ENCODE assay signal across 13 mouse cellular contexts in genomic region chr5:121895117-121895756, GRCm38 (mm10). TPM values are rescaled to one million over a fixed set of nuclear protein-coding genes. Genes with fewer than 3 reads are reported as not detected.
A peak's percentile ranks its signal among the peaks of the same experiment; 100 is the strongest.
DNase-seq lines count a peak whose midpoint lies in the region; ATAC-seq and TF ChIP-seq lines count a peak whose summit lies in the region.
"Had no signal": no experiment of that assay in that cellular context is flagged by ENCODE, and none has a peak within 500 bp of the region (broad histone marks: within the 10 kb centered on the region; RNA-seq: fewer than 3 reads in every experiment).

No protein-coding gene starts in this region.

- 32% methylated on average over 24 of the region's 24 CpGs for WGBS in kidney, adult 2 months
- 22% methylated on average over 24 of the region's 24 CpGs for WGBS in forebrain, embryonic 14.5 days

- no peaks in the 10 kb centered on the region for H3K9me3 ChIP-seq in forebrain, embryonic 14.5 days (replicated peaks; ENCODE audit: control insufficient read depth, low read length)
- H3K9me3 ChIP-seq: G1E had no signal

- H3K27me3 ChIP-seq in kidney, adult 2 months (replicated peaks; ENCODE audit: control insufficient read depth, insufficient read depth, low read length), result no peaks in the 10 kb centered on the region
- no peaks in the 10 kb centered on the region for H3K27me3 ChIP-seq in forebrain, embryonic 14.5 days (replicated peaks; ENCODE audit: control insufficient read depth, insufficient read depth, low read length)

- DNase-seq in kidney, postnatal 14 days, result peak; percentile 23
- no peak for DNase-seq in kidney, adult 2 months
- DNase-seq in brain, adult 2 months (ENCODE audit: low read depth, low spot score), result peak; percentile 42
- DNase-seq in forebrain, embryonic 14.5 days (ENCODE audit: low spot score), result peak; percentile 89
- peak; percentile 37 for DNase-seq in mesoderm, embryonic 11.5 days (ENCODE audit: low read depth, low spot score)
- DNase-seq in right cerebral cortex, postnatal 25 days, result no peak
- DNase-seq in testis, postnatal 14 days (ENCODE audit: low spot score), result no peak
- DNase-seq in spleen, postnatal 36 days (ENCODE audit: low spot score in 2 of 2), result no peak
- DNase-seq: gastrocnemius, postnatal 10 days; kidney, adult 9 months; lung, postnatal 36 days; thymus, postnatal 25 days had no signal

- TF ChIP-seq CTCF in kidney, adult 2 months (conservative IDR thresholded peaks at IDR 0.05; ENCODE audit: insufficient read depth, insufficient read length, low read depth, low read length), result no peak

- H3K4me1 ChIP-seq in kidney, adult 2 months (ENCODE audit: control insufficient read depth, insufficient read depth, low read length), result no peaks in the 10 kb centered on the region
- H3K4me1 ChIP-seq in forebrain, embryonic 14.5 days (ENCODE audit: control insufficient read depth, insufficient read depth, low read length), result peaks cover 16% of the 10 kb centered on the region

- no peak for TF ChIP-seq POLR2A in kidney, adult 2 months (IDR thresholded peaks at IDR 0.05; ENCODE audit: low read depth, low read length)

- no peaks in the 10 kb centered on the region for H3K36me3 ChIP-seq in kidney, adult 2 months (ENCODE audit: control insufficient read depth, insufficient read depth, low read length)
- no peaks in the 10 kb centered on the region for H3K36me3 ChIP-seq in forebrain, embryonic 14.5 days (ENCODE audit: control insufficient read depth, insufficient read depth, low read length)
- H3K36me3 ChIP-seq: G1E had no signal

- no peak overlapping the region for H3K4me3 ChIP-seq in kidney, adult 2 months (ENCODE audit: insufficient read depth, low read depth, low read length)
- no peak overlapping the region for H3K4me3 ChIP-seq in forebrain, embryonic 14.5 days (ENCODE audit: low read depth, low read length)

- peak overlapping the region; percentile 20 for H3K4me2 ChIP-seq in forebrain, embryonic 14.5 days (ENCODE audit: low read length)

- H3K9ac ChIP-seq in forebrain, embryonic 14.5 days (ENCODE audit: low read length), result peak overlapping the region; percentile 43; the same call in 1 of the 2 replicates

- no peak overlapping the region for H3K27ac ChIP-seq in kidney, adult 2 months (ENCODE audit: insufficient read depth, low read depth, low read length)
- H3K27ac ChIP-seq in forebrain, embryonic 14.5 days (ENCODE audit: low read depth, low read length), result peak overlapping the region; percentile 75

- ATAC-seq in forebrain, embryonic 14.5 days, result peak; percentile 70

RNA-seq across cellular contexts. Expression of gene Pheta1, which starts 46.5 kb away (rescaled TPM):
- polyA plus RNA-seq in kidney, adult 2 months (2012; rRNA removed), result 19.1 and 23.4 TPM in 2 replicates
- 34.7 and 41.4 TPM in 2 replicates for polyA plus RNA-seq in forebrain, embryonic 14.5 days (2014; fragmentation: Nextera tagmentation; extraction: Ambion mirVana)

RNA-seq across cellular contexts. Expression of gene Sh2b3, which starts 57.8 kb away (rescaled TPM):
- 19.7 and 20.8 TPM in 2 replicates for polyA plus RNA-seq in kidney, adult 2 months (2012; rRNA removed)
- 4.4 and 5.4 TPM in 2 replicates for polyA plus RNA-seq in forebrain, embryonic 14.5 days (2014; fragmentation: Nextera tagmentation; extraction: Ambion mirVana)

Comparison
In these comparisons a context has a peak if more than half of its experiments do, and no peak if none do; other contexts are left out.
1. DNase-seq: peak in kidney, postnatal 14 days (single experiment), brain, adult 2 months (single experiment), forebrain, embryonic 14.5 days (single experiment) and mesoderm, embryonic 11.5 days (single experiment); none in kidney, adult 2 months (single experiment), right cerebral cortex, postnatal 25 days (single experiment), testis, postnatal 14 days (single experiment) and spleen, postnatal 36 days (0 of 2).